Mouse (Mus musculus) urinary bladder, postnatal 25 days (tissue): ENCODE measurements around the gene Mettl26.

ENCODE experiments used
- DNase-seq: peaks from one replicate; pipeline ENCODE4 v3.0.0; 2022; ENCODE audit warnings: low spot score

Mettl26 gene

GRCm38 (mm10) chr17:25874721-25875170 is at the start of gene Mettl26:
TSS of gene Mettl26 (plus strand) at chr17:25875074.
- peak; percentile 95 for DNase-seq

GRCm38 (mm10) chr17:25825311-25825710 is 49.6 kb upstream of the Mettl26 start:
- no peak for DNase-seq

GRCm38 (mm10) chr17:25825984-25826570 is 48.8 kb upstream of the Mettl26 start:
- no peak for DNase-seq

- no peak for DNase-seq
Observed at GRCm38 (mm10) chr17:25827011-25827410, 47.9 kb upstream of the Mettl26 start.

GRCm38 (mm10) chr17:25827546-25828222 is 47.2 kb upstream of the Mettl26 start:
- DNase-seq, result no peak

GRCm38 (mm10) chr17:25828223-25828594 is 46.7 kb upstream of the Mettl26 start:
- no peak for DNase-seq

GRCm38 (mm10) chr17:25828712-25829557 is 45.9 kb upstream of the Mettl26 start, which contains the start of gene Jmjd8:
TSS of gene Jmjd8 (plus strand) at chr17:25828867.
- peak; percentile 64 for DNase-seq

- DNase-seq, result no peak
Observed at GRCm38 (mm10) chr17:25829558-25830017, 45.3 kb upstream of the Mettl26 start.

GRCm38 (mm10) chr17:25830200-25830753 is 44.6 kb upstream of the Mettl26 start:
- DNase-seq, result no peak

- DNase-seq, result no peak
Observed at GRCm38 (mm10) chr17:25830806-25831431, 44.0 kb upstream of the Mettl26 start.

- no peak for DNase-seq
Observed at GRCm38 (mm10) chr17:25831451-25832281, 43.2 kb upstream of the Mettl26 start.

GRCm38 (mm10) chr17:25832436-25833290 is 42.2 kb upstream of the Mettl26 start:
- DNase-seq, result peak; percentile 99

- peak; percentile 82 for DNase-seq
Observed at GRCm38 (mm10) chr17:25833291-25833663, 41.6 kb upstream of the Mettl26 start, which contains the start of gene Stub1. TSS of gene Stub1 (minus strand) at chr17:25833404.

GRCm38 (mm10) chr17:25833961-25834594 is 40.8 kb upstream of the Mettl26 start:
- DNase-seq, result no peak

- no peak for DNase-seq
Observed at GRCm38 (mm10) chr17:25834595-25835222, 40.2 kb upstream of the Mettl26 start.

GRCm38 (mm10) chr17:25835301-25835700 is 39.6 kb upstream of the Mettl26 start:
- DNase-seq, result no peak

- no peak for DNase-seq
Observed at GRCm38 (mm10) chr17:25835816-25836215, 39.1 kb upstream of the Mettl26 start.

- DNase-seq, result no peak
Observed at GRCm38 (mm10) chr17:25836397-25837075, 38.3 kb upstream of the Mettl26 start.
